ENCODE assay signal across 9 mouse cellular contexts in the genomic region with DNA sequence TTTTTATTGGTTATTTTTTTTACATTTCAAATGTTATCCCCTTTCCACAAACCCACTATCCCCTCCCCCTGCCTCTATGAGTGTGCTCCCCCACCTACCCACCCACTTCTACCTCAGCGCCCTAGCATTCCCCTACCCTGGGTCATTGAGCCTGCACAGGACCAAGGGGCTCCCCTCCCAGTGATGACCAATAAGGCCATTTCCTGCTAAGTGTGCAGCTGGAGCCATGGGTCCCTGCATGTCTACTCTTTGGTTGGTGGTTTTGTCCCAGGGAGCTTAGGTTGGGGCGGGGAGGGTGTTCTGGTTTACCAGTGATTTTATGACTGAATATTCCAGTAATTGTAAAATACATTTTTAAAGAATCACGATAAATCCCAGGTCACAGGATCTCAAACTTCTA. TPM values are rescaled to one million over a fixed set of nuclear protein-coding genes. Genes with fewer than 3 reads are reported as not detected.
A peak's percentile ranks its signal among the peaks of the same experiment; 100 is the strongest.
DNase-seq lines count a peak whose midpoint lies in the region; ATAC-seq and TF ChIP-seq lines count a peak whose summit lies in the region.
"Not testable (repeated sequence)": the region's sequence is repeated elsewhere in the genome, so short reads cannot be mapped to it uniquely, and the experiment has no call there.
"Had no signal": no experiment of that assay in that cellular context is flagged by ENCODE, and none has a peak within 500 bp of the region (broad histone marks: within the 10 kb centered on the region; RNA-seq: fewer than 3 reads in every experiment).

No protein-coding gene starts in this region.

- H3K4me2 ChIP-seq in forebrain, embryonic 14.5 days (ENCODE audit: low read length), result peak overlapping the region; percentile 50
- H3K4me2 ChIP-seq in kidney, embryonic 15.5 days, result peak overlapping the region; percentile 64
- H3K4me2 ChIP-seq in liver, embryonic 14.5 days (ENCODE audit: low read depth), result peak overlapping the region; percentile 58
- H3K4me2 ChIP-seq in midbrain, embryonic 11.5 days, result peak overlapping the region; percentile 49

- not testable (repeated sequence) for H3K4me1 ChIP-seq in E14TG2a.4 (replicated peaks; ENCODE audit: low read depth, low read length); forebrain, embryonic 14.5 days (ENCODE audit: control insufficient read depth, insufficient read depth, low read length); kidney, embryonic 15.5 days; liver, embryonic 14.5 days (replicated peaks; ENCODE audit: control insufficient read depth in 2 of 2, insufficient read depth in 2 of 2, low read length in 1 of 2); midbrain, embryonic 11.5 days (ENCODE audit: control insufficient read depth, insufficient read depth, low read length); small intestine, adult 2 months (ENCODE audit: control insufficient read depth, insufficient read depth, insufficient read length, low read length)

- H3K9ac ChIP-seq in forebrain, embryonic 14.5 days (ENCODE audit: low read length), result peak overlapping the region; percentile 64
- peak overlapping the region; percentile 61 for H3K9ac ChIP-seq in kidney, embryonic 15.5 days
- H3K9ac ChIP-seq in liver, embryonic 14.5 days (replicated peaks), result not testable (repeated sequence)
- H3K9ac ChIP-seq in midbrain, embryonic 11.5 days (ENCODE audit: low read length), result peak overlapping the region; percentile 70

- DNase-seq in cerebellum, adult 9-11 months, result peak; percentile 13
- not testable (repeated sequence) for DNase-seq in forebrain, embryonic 14.5 days (ENCODE audit: low spot score); liver, embryonic 14.5 days (ENCODE audit: low read depth in 3 of 3, low spot score in 3 of 3); midbrain, embryonic 11.5 days (ENCODE audit: low spot score, missing footprints)

- ATAC-seq in forebrain, embryonic 14.5 days, result peak; percentile 72
- ATAC-seq in hematopoietic stem cell, adult 5-6 weeks (replicated peaks in 1 of 2; ENCODE audit: insufficient read depth in 1 of 2, low FRiP score in 2 of 2, low TSS enrichment in 1 of 2, low read depth in 1 of 2, poor library complexity in 2 of 2, severe bottlenecking in 2 of 2), result peak; percentile 9 to 26; a peak in 2 of 4 replicates
- ATAC-seq in kidney, embryonic 15.5 days (replicated peaks; ENCODE audit: low FRiP score), result peak; percentile 77
- peak; percentile 54; the same call in 1 of the 2 replicates for ATAC-seq in liver, embryonic 14.5 days (ENCODE audit: insufficient read depth)
- peak; percentile 84 for ATAC-seq in midbrain, embryonic 11.5 days (ENCODE audit: low FRiP score)

- not testable (repeated sequence) for H3K9me3 ChIP-seq in E14TG2a.4 (ENCODE audit: low read length); forebrain, embryonic 14.5 days (replicated peaks; ENCODE audit: control insufficient read depth, low read length); kidney, embryonic 15.5 days (replicated peaks); liver, embryonic 14.5 days (ENCODE audit: control insufficient read depth, low read length); midbrain, embryonic 11.5 days (ENCODE audit: control insufficient read depth, low read length)

- H3K27me3 ChIP-seq in E14TG2a.4 (ENCODE audit: insufficient read depth, low read length); forebrain, embryonic 14.5 days (replicated peaks; ENCODE audit: control insufficient read depth, insufficient read depth, low read length); kidney, embryonic 15.5 days; liver, embryonic 14.5 days (ENCODE audit: control insufficient read depth, insufficient read depth, low read length); midbrain, embryonic 11.5 days (ENCODE audit: control insufficient read depth, insufficient read depth, low read length); small intestine, adult 2 months (ENCODE audit: control insufficient read depth, insufficient read depth, low read length): not testable (repeated sequence)

- not testable (repeated sequence) for TF ChIP-seq EP300 in liver, embryonic 14.5 days (IDR thresholded peaks at IDR 0.05; ENCODE audit: low read depth)

- 6% methylated on average over 3 of the region's 3 CpGs for WGBS in forebrain, embryonic 14.5 days
- 4% methylated on average over 3 of the region's 3 CpGs for WGBS in kidney, embryonic 15.5 days
- WGBS in liver, embryonic 14.5 days (ENCODE audit: insufficient replicate concordance), result 13% methylated on average over 3 of the region's 3 CpGs
- whole genome bisulfite sequencing in midbrain, embryonic 11.5 days, result 7% methylated on average over 3 of the region's 3 CpGs
- WGBS in small intestine, adult 2 months, result 3% methylated on average over 3 of the region's 3 CpGs

- peak overlapping the region; percentile 78 for H3K4me3 ChIP-seq in E14TG2a.4 (replicated peaks; ENCODE audit: low read length)
- peak overlapping the region; percentile 44 for H3K4me3 ChIP-seq in forebrain, embryonic 14.5 days (ENCODE audit: low read depth, low read length)
- H3K4me3 ChIP-seq in kidney, embryonic 15.5 days (replicated peaks), result peak overlapping the region; percentile 58
- peak overlapping the region; percentile 52 to 65 for H3K4me3 ChIP-seq in liver, embryonic 14.5 days (ENCODE audit: insufficient read depth in 1 of 2, low read depth in 2 of 2, low read length in 2 of 2)
- H3K4me3 ChIP-seq in midbrain, embryonic 11.5 days (ENCODE audit: low read depth, low read length), result peak overlapping the region; percentile 46
- peak overlapping the region; percentile 74 for H3K4me3 ChIP-seq in small intestine, adult 2 months (ENCODE audit: low read depth, low read length)

- H3K36me3 ChIP-seq in E14TG2a.4 (ENCODE audit: insufficient read depth, low read length); forebrain, embryonic 14.5 days (ENCODE audit: control insufficient read depth, insufficient read depth, low read length); kidney, embryonic 15.5 days; liver, embryonic 14.5 days (replicated peaks; ENCODE audit: control insufficient read depth, insufficient read depth, low read depth); midbrain, embryonic 11.5 days (ENCODE audit: control insufficient read depth, insufficient read depth, low read length); small intestine, adult 2 months (ENCODE audit: control insufficient read depth, insufficient read depth, low read length): not testable (repeated sequence)

- TF ChIP-seq CTCF in E14TG2a.4 (conservative IDR thresholded peaks at IDR 0.05; ENCODE audit: low read length); liver, embryonic 14.5 days (IDR thresholded peaks at IDR 0.05; ENCODE audit: low read depth); small intestine, adult 2 months (IDR thresholded peaks at IDR 0.05; ENCODE audit: extremely low read depth, insufficient read length, insufficient replicate concordance, low read depth, low read length): not testable (repeated sequence)

- not testable (repeated sequence) for TF ChIP-seq POLR2A in small intestine, adult 2 months (IDR thresholded peaks at IDR 0.05; ENCODE audit: low read depth, low read length)

- H3K27ac ChIP-seq in forebrain, embryonic 14.5 days (ENCODE audit: low read depth, low read length); liver, embryonic 14.5 days; midbrain, embryonic 11.5 days (ENCODE audit: low read depth, low read length): not testable (repeated sequence)
- peak overlapping the region; percentile 87 for H3K27ac ChIP-seq in kidney, embryonic 15.5 days
- 0 out of 2 replicates have a peak overlapping the region, but pooled peaks have one; percentile 60 for H3K27ac ChIP-seq in small intestine, adult 2 months (ENCODE audit: insufficient read depth, low read depth, low read length)

RNA-seq across cellular contexts. Expression of gene Zfp947, which starts 0.7 kb away (rescaled TPM):
- polyA plus RNA-seq in forebrain, embryonic 14.5 days (2014; fragmentation: Nextera tagmentation; extraction: Ambion mirVana), result 1.8 and 2.1 TPM in 2 replicates
- total RNA-seq in hematopoietic stem cell, adult 5-6 weeks (2017), result 4.1 and 5.1 TPM in 2 replicates
- 2.2 and 2.6 TPM in 2 replicates for polyA plus RNA-seq in kidney, embryonic 15.5 days (2015; fragmentation: Nextera tagmentation; extraction: Ambion mirVana)
- polyA plus RNA-seq in liver, embryonic 14.5 days (2012; rRNA removed), result 0.04 and 0.18 TPM in 2 replicates
- 0.34 and 0.50 TPM in 2 replicates for polyA plus RNA-seq in liver, embryonic 14.5 days (2014; fragmentation: Nextera tagmentation; extraction: Ambion mirVana)
- polyA plus RNA-seq in midbrain, embryonic 11.5 days (2014; fragmentation: Nextera tagmentation; extraction: Ambion mirVana), result 2.4 and 3.2 TPM in 2 replicates
- polyA plus RNA-seq in small intestine, adult 2 months (2012; rRNA removed), result 0.05 TPM in 1 of 2 replicates, not detected in the other
- total RNA-seq: neutrophil, adult 5-6 weeks had no signal

Comparison
In these comparisons a context has a peak if more than half of its experiments do, and no peak if none do; other contexts are left out.
1. ATAC-seq: peak in every context shown above with its lines; median percentile 84 in midbrain, embryonic 11.5 days; 77 in kidney, embryonic 15.5 days; 72 in forebrain, embryonic 14.5 days; 54 in liver, embryonic 14.5 days; 18 in hematopoietic stem cell, adult 5-6 weeks.